Mouse (Mus musculus) cerebellum, adult 9-10 months (tissue): ENCODE data around the gene Ino80d.

Experiments
- DNase-seq: peaks from one replicate; pipeline ENCODE4 v3.0.0; 2022

Ino80d gene

DNA sequence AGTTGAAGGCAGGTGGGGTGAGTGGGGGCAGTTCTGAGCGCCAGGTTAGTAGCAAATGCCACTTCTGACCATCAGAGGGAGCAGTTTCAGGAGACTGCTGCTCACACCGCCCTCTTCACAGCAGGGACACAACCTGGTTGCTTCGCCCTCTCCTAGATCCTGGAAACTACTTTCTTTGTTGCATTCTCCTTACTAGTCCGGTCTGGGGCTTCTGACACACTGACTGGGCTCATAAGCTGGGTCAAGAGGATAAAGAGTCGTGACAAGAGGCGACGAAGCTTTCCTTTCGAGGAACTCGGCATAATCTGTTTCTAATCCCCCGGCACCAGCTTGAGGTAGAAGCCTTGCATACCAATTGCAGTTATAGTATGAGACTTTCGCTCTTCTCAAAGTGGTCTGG, 129.9 kb downstream of the Ino80d start:
- DNase-seq, result peak; percentile 48

DNA sequence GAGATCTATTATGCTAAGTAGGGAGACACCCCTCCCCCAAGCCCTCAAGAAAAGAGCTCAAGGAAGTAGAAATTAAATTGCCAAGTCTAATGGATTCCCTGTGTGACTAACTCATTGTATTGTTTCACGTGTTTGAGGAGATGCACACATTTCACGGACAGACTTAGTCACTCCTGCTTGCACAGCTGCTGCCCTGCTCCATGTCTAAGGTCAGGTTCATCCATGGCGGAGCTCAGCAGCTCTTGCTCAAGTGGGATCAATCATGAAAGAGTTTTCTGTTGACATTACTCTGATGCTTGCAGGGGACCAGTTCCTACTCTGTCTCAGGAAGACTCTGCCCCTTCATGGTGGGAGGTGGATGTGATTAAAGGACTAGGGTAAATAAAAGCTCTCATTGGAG, 137.7 kb downstream of the Ino80d start:
- no peak for DNase-seq

DNA sequence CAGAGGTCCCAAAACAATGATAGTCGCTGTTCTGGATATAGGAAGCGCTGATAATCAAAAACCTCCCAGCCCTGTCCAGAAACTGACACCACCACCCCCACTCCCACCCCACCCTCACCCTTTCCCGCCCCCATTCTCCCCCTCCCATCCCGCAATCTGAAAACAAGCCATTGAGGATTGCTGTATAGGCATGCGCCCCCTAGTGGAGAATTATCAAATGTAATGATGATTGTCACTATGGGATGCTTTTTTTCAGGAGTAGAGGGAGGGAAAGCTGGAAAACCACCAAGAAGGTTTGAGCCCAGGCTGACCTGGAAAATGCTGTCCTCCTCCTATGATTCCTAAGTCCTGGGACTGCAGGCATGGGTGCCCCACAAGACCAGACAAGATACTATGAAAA, 147.6 kb downstream of the Ino80d start:
- peak; percentile 32 for DNase-seq

DNA sequence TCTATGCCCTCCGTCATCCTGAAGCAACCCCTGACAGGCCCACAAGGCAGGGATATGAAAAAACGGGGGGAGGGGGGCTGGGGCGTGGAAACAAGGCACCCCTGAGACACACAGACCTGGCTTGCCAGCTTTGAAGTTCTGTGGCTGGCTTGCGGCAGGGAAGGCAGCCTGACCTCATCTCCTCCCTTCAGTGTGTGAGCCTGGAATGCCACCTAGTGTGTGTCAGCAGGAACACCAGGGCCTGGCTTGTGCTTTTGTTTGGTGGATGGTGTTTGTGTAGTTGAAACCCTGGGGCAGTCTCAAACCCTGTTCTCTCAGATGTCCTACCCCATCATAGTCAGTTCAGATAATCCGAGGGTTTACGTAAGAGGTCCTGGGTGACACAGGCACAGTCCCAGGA, 150.2 kb downstream of the Ino80d start:
- peak; percentile 64 for DNase-seq

DNA sequence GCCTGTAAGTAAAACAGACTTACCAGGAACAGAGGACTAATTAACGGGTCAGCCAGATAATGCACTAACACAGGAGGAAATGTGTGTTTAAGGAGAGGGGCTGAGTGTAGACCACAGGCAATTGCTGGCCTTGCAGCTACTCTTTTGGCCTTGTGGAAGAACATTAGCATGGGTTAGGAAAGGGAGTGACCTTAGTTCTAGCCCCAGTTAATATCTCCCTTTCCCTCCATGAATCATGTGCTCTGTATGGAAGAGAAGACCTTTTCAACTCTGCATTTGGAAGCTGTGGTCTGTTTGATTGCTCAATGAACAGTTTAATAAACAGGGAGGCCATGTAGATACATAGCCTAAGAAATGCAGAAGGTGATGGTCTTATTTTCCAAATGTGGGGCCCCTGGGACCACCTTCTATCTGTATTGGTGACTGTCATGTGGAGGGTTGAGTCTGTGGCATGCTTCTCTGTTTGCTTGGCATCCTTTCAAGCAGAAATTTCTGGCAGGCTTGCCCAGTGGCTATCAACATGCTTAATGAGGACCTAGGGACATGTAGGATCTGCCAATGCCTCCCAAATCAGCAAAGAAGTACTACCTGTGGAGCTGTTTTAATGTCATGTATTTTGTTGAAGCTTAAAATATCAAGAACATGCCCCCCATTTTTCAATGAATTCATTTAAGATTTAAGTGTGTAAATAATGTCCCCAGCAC, 157.4 kb downstream of the Ino80d start:
- no peak for DNase-seq

DNA sequence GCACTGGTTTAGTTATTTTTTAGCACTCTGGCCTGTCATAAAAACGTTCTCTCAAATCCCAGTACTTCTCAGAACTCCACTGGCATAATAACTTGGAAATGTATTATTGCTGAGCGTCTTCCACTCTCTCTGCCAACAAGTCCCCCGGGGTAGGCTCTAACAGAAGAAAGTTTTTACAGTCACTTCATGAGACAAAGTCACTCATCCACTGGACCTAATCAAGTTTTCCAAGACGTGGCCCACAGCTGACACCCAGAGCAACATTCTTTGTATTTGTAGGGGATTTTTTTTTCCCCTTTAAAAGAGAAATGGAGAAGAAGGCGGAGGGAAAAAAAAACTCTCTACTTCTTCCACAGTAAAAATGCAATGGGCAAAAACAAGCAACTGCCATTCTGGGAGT, 157.9 kb downstream of the Ino80d start:
- no peak for DNase-seq

DNA sequence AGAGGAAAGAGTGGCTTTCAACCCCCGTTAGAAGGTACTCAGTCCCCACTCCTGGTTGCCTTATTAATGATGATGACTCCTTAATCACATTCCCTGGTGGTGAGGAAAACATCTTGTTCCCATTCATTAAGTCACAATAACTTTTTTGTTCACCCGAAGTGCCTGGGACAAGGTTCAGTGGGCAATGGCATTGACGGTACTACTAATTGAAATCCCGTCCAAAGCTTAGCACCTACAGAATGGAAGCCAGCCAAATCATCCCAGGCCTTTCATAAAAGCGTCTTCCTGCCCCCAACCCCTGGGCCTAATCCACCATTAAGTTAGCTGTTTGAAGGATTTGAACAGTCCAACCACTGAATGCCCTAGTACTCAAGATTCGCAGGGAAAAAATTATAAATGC, 159.1 kb downstream of the Ino80d start:
- DNase-seq, result no peak

DNA sequence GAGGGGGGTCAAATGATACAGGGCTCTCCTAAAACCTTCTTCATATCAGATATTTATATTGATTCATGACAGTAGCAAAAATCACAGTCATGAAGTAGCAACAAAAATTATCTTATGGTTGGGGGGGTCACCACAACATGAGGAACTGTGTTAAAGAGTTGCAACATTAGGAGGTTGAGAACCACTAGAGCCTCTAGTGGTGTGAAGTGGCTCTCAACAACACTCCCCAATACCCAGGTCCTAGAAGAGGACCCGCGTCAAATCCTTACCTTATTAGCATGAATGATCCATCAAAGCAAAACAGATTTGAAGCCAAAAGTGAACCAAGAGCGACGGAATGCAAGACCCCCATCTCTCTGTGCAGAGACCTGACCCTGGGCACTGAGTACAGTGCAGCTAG, 161.4 kb downstream of the Ino80d start:
- no peak for DNase-seq

DNA sequence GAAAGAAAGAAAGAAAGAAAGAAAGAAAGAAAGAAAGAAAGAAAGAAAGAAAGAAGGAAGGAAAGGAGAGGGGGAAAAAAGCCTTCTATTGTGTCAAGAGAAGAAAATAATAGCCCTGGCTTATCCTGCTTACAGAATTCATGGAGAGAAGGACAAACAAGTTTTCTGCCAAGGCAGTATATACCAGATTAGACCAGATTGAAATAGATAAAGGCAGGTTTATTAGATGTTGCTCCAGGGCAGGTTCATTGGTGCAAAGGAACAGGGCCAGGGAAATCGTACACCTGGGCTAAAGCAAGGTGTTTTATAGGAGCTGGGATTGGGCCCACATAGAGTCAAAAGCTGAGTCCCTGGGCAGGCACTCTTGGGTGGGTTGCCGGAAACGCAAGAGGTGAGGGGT, 162.1 kb downstream of the Ino80d start:
- DNase-seq, result no peak

DNA sequence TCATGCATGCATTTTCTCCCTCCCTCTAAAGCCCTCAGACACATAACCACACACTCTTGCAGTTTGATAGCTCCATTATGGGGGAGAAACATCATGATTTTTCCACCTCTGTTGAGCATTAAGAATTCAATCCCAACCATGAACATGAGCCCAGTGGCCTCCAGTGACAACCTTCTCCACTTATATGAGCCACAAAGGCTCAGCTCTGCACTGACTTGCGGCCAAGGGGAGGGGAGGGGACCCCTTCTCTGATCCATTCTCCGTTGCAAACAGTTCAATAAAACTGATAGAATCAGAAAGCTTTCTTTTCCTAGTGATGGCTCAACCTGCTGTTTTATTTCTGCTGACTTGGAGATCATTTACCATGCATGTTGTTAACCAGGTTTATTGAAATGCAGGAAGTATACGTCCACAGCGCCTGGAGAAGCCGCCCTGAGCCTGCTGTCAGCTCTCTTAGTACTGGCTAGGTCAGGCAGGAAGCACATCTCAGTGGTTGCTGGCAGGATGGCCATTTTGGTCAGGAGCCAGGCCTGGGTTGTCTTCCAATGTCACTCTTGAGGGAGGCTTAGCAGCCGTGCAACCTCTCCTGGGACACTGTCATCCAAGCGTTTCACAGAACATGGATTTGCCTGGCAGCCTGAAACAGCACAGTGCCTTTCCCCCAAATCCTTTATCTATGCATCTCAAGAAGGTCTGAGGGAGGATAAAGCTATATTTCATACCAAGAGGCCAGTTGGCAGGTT, 163.2 kb downstream of the Ino80d start:
- peak; percentile 74 for DNase-seq

DNA sequence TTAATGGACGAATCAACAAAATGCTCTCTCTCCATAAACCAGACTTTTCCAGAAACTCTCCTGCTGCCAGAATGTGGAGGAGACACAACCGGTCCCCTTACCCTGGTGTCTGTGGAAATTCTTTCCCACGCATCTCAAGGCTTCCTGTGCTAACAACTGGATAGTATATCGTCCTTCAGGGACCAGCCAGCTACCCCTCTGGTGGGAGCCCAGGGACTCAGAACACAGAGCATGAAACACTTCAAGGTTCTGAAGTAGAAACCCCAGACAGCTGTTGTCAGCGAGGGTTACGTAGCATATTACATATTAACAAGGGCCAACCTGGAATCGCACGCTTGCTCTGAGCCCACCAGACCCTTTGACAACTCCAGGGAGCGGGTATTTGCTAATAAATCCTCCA, 163.9 kb downstream of the Ino80d start:
- no peak for DNase-seq

DNA sequence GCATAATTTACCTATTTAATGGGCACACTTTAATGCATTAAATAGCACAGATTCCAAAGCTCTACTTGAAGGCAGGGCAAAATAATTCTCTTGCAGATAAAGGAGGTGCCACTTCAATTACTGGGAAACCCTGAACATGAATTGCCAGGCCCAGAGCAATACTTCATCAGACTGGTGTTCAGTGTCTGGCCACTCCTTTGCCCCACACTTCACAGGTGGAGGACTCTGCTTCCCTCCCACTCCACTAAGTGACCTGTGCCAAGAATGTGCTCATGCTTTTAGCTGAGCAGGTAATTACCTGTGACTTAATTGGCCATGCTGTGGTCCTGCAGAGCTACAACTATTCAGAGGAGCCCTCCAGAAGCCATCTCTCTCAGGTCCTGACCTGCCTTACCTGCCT, 166.7 kb downstream of the Ino80d start:
- no peak for DNase-seq

DNA sequence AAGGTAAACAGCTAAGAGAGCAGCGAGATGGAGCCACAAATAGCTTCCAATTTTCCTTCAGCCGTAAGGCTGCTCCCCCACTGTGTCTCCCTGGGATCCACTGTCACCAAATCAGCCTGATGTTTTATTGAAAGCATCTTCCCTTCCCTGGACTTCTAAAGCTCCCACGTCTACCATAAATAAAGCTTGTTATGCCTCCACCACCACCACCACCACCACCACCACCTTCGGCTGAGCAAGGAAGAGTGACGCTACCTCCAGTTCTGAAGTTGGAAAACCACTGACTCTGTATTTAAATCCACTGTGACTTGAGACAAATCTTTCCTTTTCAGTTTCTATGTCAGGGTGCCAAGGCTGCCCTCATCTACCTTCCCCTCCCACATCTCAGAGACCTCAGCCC, 167.5 kb downstream of the Ino80d start:
- DNase-seq, result no peak

DNA sequence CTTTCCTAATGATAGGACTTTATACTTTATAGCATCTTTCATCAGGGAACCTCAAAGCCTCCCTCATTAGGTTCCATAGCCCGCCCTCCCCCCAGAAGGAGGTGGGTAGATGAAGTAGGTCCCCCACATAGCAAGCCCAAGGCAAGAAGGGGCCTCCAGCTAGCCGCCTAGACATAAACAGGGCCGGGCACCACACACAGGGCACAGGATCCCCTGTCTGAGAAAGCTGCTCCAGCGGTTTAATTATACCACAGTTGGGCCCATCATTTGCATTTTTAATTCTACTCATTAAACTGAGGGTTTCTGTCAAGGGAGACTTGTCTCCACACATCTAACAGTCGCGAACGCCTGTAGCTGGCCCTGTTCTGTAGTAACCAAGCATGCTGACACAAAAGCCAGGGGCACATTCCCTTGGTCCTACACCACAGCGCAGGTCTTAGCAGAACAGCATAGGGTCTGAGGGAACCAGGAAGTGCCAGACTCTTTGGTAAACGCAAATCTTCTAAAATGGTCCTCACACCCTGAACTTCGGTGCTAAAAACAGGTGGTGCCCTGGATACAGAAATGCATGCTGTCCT, 179.6 kb downstream of the Ino80d start:
- no peak for DNase-seq

DNA sequence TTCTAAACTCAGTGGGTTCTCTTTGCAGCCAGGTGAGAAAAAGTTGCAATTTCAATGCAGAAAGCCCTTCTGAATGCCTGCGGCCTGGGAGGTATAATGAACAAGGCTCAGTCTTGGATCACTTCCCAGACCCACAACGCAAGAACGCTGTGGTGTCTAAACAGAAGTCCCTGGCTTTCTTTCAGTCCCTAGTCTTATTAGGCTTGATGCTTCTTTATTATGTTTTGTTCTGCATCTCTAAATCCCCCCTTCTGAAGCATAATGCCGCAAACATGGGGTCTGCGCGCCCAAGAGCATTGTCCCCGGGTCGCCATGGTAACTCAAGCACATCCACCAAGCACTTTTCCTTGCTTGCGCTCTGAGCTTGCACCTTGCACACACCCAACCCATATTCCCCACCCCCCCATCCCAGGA, 180.4 kb downstream of the Ino80d start:
- DNase-seq, result peak; percentile 39

DNA sequence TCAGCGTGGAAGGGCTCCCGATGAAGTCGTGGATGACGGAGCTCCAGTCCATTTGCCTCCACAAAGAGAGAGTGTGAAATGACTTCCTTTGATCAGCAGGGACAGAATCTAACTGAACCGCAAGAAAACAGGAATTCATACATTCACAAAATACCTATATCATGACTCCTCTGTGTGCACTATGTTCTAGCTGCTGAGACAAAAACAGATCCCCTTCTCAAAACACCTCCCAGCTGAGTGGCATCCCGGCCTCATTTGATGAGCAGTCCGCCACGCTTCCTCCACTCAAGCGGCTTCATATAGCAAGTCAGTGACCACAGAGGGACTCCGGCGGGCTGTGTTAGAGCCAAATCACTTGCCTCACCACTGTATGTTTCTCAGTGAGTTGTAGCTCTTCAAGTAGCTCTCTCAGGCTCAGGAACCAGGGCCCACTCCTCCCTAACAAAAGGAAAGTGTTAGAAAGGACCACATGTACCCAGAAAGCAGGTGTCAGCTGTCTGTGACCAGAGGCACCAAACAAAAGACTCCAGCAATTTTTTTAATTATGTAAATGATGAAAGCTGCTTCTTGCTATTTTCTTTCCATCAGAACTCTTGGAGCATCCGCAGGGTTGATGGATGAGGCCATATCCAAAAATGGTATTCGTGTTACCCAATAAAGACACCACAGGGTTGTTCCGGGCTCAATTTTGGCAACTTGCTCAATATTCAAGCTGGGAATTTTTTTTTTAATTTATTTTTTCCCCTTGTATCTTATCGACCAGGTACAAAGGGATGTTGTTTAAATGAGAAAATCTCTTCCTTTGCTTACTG, 181.0 kb downstream of the Ino80d start:
- DNase-seq, result no peak

DNA sequence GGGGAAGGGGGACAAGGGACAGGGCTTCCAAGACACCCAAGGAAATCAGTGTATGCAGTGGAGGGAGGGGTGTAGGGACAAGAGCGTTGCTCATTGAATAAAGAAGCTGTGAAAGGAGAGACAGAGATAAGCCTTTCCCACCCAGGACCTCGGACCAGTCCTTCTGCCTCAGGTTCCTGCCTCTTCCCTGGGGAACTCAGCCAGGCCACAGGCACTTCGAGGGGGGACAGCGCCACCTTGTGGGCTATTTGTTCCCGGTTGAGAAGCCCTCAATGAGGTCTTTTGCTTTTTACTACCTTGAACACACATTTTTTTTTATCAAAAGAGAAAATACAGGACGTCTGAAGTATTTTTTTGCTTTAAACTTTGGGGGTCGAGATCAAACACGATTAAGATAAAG, 185.0 kb downstream of the Ino80d start:
- peak; percentile 74 for DNase-seq

DNA sequence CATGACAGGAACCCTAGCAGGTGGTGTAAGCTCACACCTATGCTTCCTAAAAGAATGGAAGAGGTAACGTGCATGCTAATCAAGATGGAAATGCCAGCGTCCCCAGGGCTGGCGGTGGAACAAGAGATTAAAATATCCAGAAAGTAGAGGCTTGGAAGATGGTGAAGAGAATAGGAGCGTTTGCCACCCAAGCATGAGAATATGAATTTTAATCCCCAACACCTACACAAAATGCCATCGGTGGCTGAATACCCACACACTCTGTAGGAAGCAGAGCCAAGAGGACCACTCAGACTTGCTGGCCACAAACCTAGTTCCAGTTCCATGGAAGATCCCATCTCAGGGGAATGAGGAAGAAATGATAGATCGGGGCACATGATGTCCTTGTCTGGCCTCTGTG, 195.2 kb downstream of the Ino80d start:
- DNase-seq, result no peak

DNA sequence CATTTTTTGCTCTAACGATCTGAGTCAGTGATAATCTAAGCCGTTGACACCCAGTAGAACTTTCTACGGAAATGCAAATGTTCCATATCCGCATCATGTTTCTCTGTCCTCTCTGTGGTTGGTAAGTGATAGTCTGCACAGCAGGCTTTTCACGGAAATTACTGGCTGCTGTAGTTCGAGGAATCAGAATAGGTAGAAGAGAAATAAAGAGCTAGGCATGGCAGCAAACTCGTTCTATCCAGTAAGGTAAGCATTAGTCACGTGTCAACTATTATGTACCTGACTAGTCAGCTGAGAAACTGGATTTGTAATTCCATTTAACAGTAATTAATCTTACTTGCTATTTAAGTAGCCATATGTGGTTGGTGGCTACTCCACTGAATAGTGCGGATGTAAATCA, 197.9 kb downstream of the Ino80d start:
- DNase-seq, result no peak

DNA sequence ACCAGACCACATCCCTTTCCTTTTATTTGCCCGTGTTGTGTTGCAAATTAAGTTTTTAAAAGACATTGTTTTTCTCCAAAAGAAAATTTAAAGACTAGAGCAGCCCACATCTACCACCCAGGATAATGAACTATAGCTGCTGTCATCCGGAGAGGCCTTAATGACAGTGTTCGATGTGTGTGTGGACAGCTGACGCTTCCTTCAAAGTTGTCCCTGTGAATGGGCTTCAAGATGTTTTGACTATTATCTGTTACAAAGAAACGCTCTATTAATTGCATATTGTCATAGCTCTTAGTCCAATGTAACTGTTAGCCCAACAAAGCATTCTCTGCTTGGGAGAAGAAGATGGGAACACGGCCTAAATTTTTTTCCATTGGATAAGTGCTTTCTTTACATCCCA, 200.0 kb downstream of the Ino80d start:
- DNase-seq, result no peak

DNA sequence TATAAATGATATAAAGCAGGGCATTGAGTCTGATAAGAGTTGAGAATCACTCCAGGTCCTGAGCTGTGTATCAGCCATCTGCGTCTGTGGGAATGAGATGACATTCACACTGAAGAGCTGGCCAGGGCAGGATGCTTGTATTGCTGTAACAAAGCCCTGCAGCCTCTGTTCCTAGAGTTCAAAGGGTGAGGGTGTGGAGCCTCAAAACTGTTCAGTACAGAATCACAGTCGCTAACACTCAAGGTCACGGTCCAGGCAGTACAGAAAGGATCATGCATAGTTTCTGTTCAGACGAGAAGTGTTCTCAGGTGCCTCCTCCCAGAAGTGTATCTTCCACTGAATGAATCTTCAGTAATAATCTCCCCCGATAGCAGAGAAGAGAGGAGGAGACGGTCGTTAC, 203.0 kb downstream of the Ino80d start:
- no peak for DNase-seq

DNA sequence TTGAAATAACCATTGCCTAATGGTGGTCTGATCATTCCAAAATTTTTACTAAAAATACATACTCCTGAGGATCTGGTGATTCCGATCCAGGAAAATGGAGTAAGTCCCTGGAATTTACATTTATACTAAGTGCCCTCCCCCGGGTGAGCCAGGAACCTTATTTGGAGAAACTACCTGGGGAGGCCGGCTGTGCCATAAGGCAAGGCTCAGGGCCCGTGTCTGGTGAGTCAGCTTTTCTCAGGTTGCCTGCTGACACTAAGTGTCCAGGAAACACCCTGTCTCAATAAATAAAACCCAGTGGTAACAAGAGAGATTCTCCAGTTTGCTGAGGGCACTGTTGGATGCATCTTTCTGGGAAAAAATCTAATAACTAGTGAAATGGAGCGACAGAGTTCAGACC, 205.3 kb downstream of the Ino80d start:
- DNase-seq, result peak; percentile 20

DNA sequence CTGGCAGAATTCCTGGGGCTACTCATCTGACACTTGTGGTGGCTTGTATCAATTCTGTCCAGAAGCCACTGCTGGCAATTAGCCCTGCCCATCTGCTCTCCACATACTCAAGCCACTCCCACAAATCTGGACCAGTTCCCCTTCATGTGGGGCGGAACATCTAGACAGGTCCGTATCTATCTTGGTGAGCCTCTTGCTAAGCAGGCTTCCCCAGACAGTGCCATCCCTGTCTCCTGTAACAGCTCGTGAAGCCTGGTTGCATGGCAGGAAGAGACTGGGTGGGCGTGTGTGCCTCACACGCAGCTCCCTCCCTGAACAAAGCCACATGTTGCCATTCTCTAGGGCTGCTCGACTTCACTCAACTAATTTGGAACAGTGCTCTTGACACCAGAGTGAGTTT, 206.0 kb downstream of the Ino80d start:
- peak; percentile 44 for DNase-seq
